Comparison of ENCODE assay signal across 21 mouse cellular contexts in genomic region chr19:17479471-17479870, GRCm38 (mm10).
DNase-seq lines count a peak whose midpoint lies in the region; ATAC-seq and TF ChIP-seq lines count a peak whose summit lies in the region.
"Had no signal": no experiment of that assay in that cellular context is flagged by ENCODE, and none has a peak within 500 bp of the region (broad histone marks: within the 10 kb centered on the region; RNA-seq: fewer than 3 reads in every experiment).

No protein-coding gene starts in this region.

- no peak overlapping the region for H3K4me2 ChIP-seq in heart, embryonic 12.5 days
- H3K4me2 ChIP-seq: embryonic facial prominence, embryonic 13.5 days; forebrain, embryonic 12.5 days; heart, embryonic 11.5 days; hindbrain, embryonic 14.5 days had no signal

- H3K4me1 ChIP-seq in heart, embryonic 12.5 days (replicated peaks), result peaks cover 7% of the 10 kb centered on the region
- H3K4me1 ChIP-seq in lung, adult 2 months (ENCODE audit: control insufficient read depth, insufficient read depth, low read length), result no peaks in the 10 kb centered on the region
- H3K4me1 ChIP-seq: embryonic facial prominence, embryonic 13.5 days; forebrain, embryonic 12.5 days; hindbrain, embryonic 10.5 days had no signal

- no peak for TF ChIP-seq CTCF in lung, adult 2 months (IDR thresholded peaks at IDR 0.05; ENCODE audit: insufficient read depth, low read length)

- no peak overlapping the region for H3K9ac ChIP-seq in heart, embryonic 12.5 days
- H3K9ac ChIP-seq: embryonic facial prominence, embryonic 13.5 days; forebrain, embryonic 12.5 days; hindbrain, embryonic 14.5 days had no signal

- no peaks in the 10 kb centered on the region for H3K36me3 ChIP-seq in heart, embryonic 12.5 days
- H3K36me3 ChIP-seq: embryonic facial prominence, embryonic 13.5 days; forebrain, embryonic 12.5 days; hindbrain, embryonic 10.5 days had no signal

- H3K27ac ChIP-seq in heart, embryonic 12.5 days (ENCODE audit: poor library complexity, severe bottlenecking), result no peak overlapping the region
- H3K27ac ChIP-seq: embryonic facial prominence, embryonic 13.5 days; forebrain, embryonic 12.5 days; heart, adult 2 months; hindbrain, embryonic 10.5 days; hindbrain, embryonic 14.5 days had no signal

- ATAC-seq in heart, embryonic 12.5 days (ENCODE audit: insufficient number of reproducible peaks, low FRiP score), result no peak
- ATAC-seq in CD4-positive, CD25-positive, alpha-beta regulatory T cell, adult 4 months, result no peak
- ATAC-seq: activated CD4-positive, CD25-positive, alpha-beta regulatory T cell, adult 4 months; forebrain, embryonic 16.5 days had no signal

- H3K9me3 ChIP-seq in heart, embryonic 12.5 days (replicated peaks), result no peaks in the 10 kb centered on the region
- H3K9me3 ChIP-seq: embryonic facial prominence, embryonic 13.5 days; forebrain, embryonic 12.5 days; hindbrain, embryonic 10.5 days had no signal

- peak; percentile 56 for DNase-seq in heart, adult 11 months
- peak; percentile 86 for DNase-seq in kidney, adult 9 months
- DNase-seq in kidney, postnatal 10 days, result peak; percentile 51
- DNase-seq in lung, adult 2 months, result no peak
- DNase-seq in ovary, postnatal 36 days (ENCODE audit: low spot score), result no peak
- DNase-seq: adrenal gland, postnatal 14 days; B cell, adult 2 months; cerebellum, adult 18-20 months; cerebellum, adult 9-11 months; cerebellum, postnatal 36 days; gastrocnemius, postnatal 10 days; heart, adult 2 months had no signal

- no peaks in the 10 kb centered on the region for H3K27me3 ChIP-seq in heart, embryonic 12.5 days (replicated peaks)
- H3K27me3 ChIP-seq: embryonic facial prominence, embryonic 13.5 days; forebrain, embryonic 12.5 days had no signal

- TF ChIP-seq POLR2A in lung, adult 2 months (IDR thresholded peaks at IDR 0.05; ENCODE audit: borderline replicate concordance, extremely low read depth, low read depth, low read length), result no peak

- H3K4me3 ChIP-seq in heart, embryonic 12.5 days, result no peak overlapping the region
- no peak overlapping the region for H3K4me3 ChIP-seq in lung, adult 2 months (replicated peaks; ENCODE audit: extremely low read depth, low read depth, low read length)
- H3K4me3 ChIP-seq: embryonic facial prominence, embryonic 13.5 days; forebrain, embryonic 12.5 days; heart, adult 2 months; hindbrain, embryonic 10.5 days had no signal

- WGBS in heart, embryonic 12.5 days, result 85% methylated on average over 5 of the region's 5 CpGs
- WGBS in lung, adult 2 months, result 92% methylated on average over 5 of the region's 5 CpGs

Comparison
In these comparisons a context has a peak if more than half of its experiments do, and no peak if none do; other contexts are left out.
1. DNase-seq: peak in heart, adult 11 months (single experiment), kidney, adult 9 months (single experiment) and kidney, postnatal 10 days (single experiment); none in lung, adult 2 months (single experiment) and ovary, postnatal 36 days (single experiment).